Mouse (Mus musculus) liver, adult 2 months (tissue): ENCODE measurements at regions not wholly inside any gene's neighbourhood (a gene's known extent, or its start where the extent isn't known, plus 50 kb on each side); places are given as distances from the start of the nearest gene placed in this dataset.

Experiments
- DNase-seq: peaks from one replicate; pipeline ENCODE4 v3.0.0-alpha.2; 2011; ENCODE audit warnings: low read depth, low spot score; ENCODE audit errors: extremely low read depth
- H3K27ac ChIP-seq: fragments of 200-500 bp; replicated peaks from 2 replicates; pipeline ENCODE4 v1.5.1; 2012; ENCODE audit warnings: low read depth, mild to moderate bottlenecking, control low read depth, inconsistent platforms, low read length; ENCODE audit not compliant: insufficient read depth
- H3K27me3 ChIP-seq: fragments of 200-500 bp; 2 replicates; pipeline ENCODE4 v1.6.1; 2012; ENCODE audit warnings: mild to moderate bottlenecking, moderate library complexity, low read length, inconsistent platforms; ENCODE audit not compliant: control insufficient read depth, insufficient read depth
- H3K36me3 ChIP-seq: fragments of 200-500 bp; 2 replicates; pipeline ENCODE4 v1.6.1; 2012; ENCODE audit warnings: low read length, inconsistent platforms; ENCODE audit not compliant: control insufficient read depth, insufficient read depth
- H3K4me1 ChIP-seq: fragments of 200-500 bp; 2 replicates; pipeline ENCODE4 v1.6.1; 2011; ENCODE audit warnings: low read length; ENCODE audit not compliant: control insufficient read depth, insufficient read depth
- H3K4me3 ChIP-seq: fragments of 200-500 bp; 2 replicates; pipeline ENCODE4 v1.5.1; 2011; ENCODE audit warnings: low read depth, mild to moderate bottlenecking, control low read depth, low read length, moderate library complexity; ENCODE audit not compliant: insufficient read depth
- H3K79me2 ChIP-seq: fragments of 200-500 bp; 2 replicates; pipeline ENCODE4 v1.6.1; 2012; ENCODE audit warnings: inconsistent platforms, mild to moderate bottlenecking, low read length, moderate library complexity; ENCODE audit not compliant: control insufficient read depth, insufficient read depth
- H3K9ac ChIP-seq: fragments of 200-500 bp; 2 replicates; pipeline ENCODE4 v1.6.1; 2012; ENCODE audit warnings: low read depth, mild to moderate bottlenecking, control low read depth, inconsistent platforms, low read length
- CTCF ChIP-seq: fragments of 200-500 bp; IDR thresholded peaks from 2 replicates; pipeline ENCODE4 v1.5.1; 2011; ENCODE audit warnings: low read depth, low read length, control low read depth
- POLR2A ChIP-seq: fragments of 200-500 bp; IDR thresholded peaks from 2 replicates; pipeline ENCODE4 v1.6.1; 2011; ENCODE audit warnings: low read length, control low read depth; ENCODE audit not compliant: insufficient read depth; ENCODE audit errors: extremely low read depth
- WGBS: fragments of 180-500 bp; shearing (Covaris S2); methylation state at CpG from one replicate; pipeline ENCODE4 v1.1.7; 2018; 5-methylcytosine and 5-hydroxymethylcytosine counted together

DNA sequence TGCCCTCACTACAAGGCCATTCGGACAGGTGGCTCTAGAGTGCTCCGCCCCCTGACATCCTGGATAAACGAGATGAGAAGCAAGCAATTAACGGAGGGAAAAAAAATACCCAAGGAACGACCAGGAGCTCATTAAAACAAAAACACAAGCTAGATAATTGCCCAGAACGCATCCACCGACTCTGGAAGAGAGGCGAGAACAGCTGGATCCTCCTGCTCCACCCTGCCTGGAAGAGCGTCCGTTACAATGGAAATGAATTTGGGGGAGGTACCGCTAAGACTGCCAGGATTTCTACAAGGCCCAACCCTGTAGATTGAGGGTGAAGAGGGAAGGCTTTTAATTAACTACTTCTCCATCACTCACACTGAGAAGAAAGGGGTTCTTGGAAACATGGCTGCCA is 85.6 kb upstream of the Spaca7 start:
- WGBS = 63% methylated on average over 11 of the region's 11 CpGs
- H3K79me2 ChIP-seq = no peaks in the 10 kb centered on the region
- no peaks in the 10 kb centered on the region for H3K36me3 ChIP-seq
- H3K27me3 ChIP-seq = no peaks in the 10 kb centered on the region
- TF ChIP-seq POLR2A (no peak), CTCF (no peak)
- no peak overlapping the region for H3K9ac ChIP-seq
- no peak overlapping the region for H3K27ac ChIP-seq
- no peaks in the 10 kb centered on the region for H3K4me1 ChIP-seq
- DNase-seq = no peak
- H3K4me3 ChIP-seq = no peak overlapping the region

DNA sequence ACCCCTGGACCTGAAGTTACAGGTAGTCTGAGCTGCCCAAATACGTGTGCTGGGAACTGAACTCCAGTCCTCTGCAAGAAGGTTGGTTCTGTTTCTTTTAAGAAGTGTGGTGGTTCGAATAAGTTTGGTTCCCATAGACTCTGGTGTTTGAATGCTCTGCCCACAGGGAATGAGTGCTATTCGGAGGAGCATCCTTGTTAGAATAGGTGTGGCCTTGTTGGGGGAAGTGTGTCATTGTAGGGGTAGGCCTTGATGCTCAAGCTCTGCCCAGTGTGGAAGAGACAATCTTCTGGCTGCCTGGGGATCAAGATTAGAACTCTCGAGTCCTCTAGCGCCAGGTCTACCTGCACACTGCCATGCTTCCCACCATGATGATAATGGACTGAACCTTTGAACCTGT is 83.6 kb upstream of the Spaca7 start:
- Histone ChIP-seq H3K4me1 (no peaks in the 10 kb centered on the region), H3K4me3 (no peak overlapping the region), H3K36me3 (no peaks in the 10 kb centered on the region), H3K9ac (no peak overlapping the region), H3K79me2 (no peaks in the 10 kb centered on the region), H3K27ac (no peak overlapping the region), H3K27me3 (no peaks in the 10 kb centered on the region; the same call in 1 of the 2 replicates)
- DNase-seq = no peak
- WGBS = 84% methylated on average over 5 of the region's 5 CpGs
- no peak for TF ChIP-seq POLR2A
- TF ChIP-seq CTCF = no peak

DNA sequence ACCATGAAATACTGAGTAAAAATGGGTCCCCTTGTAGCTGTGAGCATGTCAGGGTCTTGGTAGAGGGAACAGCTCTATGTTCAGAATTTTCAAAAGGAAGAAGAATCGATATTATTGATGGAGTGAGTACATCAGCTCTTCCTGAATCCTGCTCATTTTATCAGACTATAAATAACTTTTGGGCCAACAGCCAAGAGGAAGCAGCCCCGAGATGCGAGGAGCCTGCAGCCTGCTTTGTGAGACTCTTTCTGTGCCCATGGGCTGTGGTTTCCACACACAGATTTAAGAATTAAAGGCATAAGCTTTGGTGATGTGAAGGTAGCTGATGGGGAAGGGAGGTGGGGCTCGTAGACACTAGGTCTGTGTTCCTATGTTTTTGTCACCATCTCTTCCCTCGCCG is 81.4 kb upstream of the Spaca7 start:
- no peak overlapping the region for H3K4me3 ChIP-seq
- H3K27ac ChIP-seq = no peak overlapping the region
- no peak for TF ChIP-seq POLR2A
- no peak for TF ChIP-seq CTCF
- 66% methylated on average over 6 of the region's 6 CpGs for WGBS
- H3K9ac ChIP-seq = no peak overlapping the region
- no peaks in the 10 kb centered on the region for H3K36me3 ChIP-seq
- H3K27me3 ChIP-seq = no peaks in the 10 kb centered on the region; the same call in 1 of the 2 replicates
- no peaks in the 10 kb centered on the region for H3K4me1 ChIP-seq
- no peaks in the 10 kb centered on the region for H3K79me2 ChIP-seq
- DNase-seq = no peak

DNA sequence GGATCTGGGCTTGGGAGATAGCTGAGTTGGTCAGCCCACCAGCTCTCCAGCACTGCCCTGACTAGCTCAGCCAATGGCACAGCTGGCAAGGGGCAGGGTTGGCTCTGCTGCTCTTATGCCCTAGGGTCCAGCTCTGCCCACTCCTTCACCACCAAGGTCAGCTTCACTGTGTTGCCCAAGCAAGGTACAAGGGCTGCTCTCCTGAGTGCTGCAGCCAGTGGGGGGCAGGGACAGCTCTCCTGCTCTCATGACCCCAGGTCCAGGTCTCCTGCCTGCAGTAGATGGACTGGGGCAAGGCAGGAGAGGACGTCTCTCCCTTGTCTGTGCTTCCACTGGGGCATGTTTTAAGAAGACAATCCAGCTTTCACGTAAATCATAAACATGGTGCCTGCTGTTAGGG is 80.4 kb upstream of the Spaca7 start:
- H3K79me2 ChIP-seq = no peaks in the 10 kb centered on the region
- H3K27me3 ChIP-seq = no peaks in the 10 kb centered on the region; the same call in 1 of the 2 replicates
- H3K4me3 ChIP-seq = no peak overlapping the region
- no peaks in the 10 kb centered on the region for H3K4me1 ChIP-seq
- no peak for TF ChIP-seq POLR2A
- TF ChIP-seq CTCF = no peak
- WGBS = 57% methylated on average over 2 of the region's 2 CpGs
- no peaks in the 10 kb centered on the region for H3K36me3 ChIP-seq
- no peak overlapping the region for H3K27ac ChIP-seq
- DNase-seq = no peak
- no peak overlapping the region for H3K9ac ChIP-seq

DNA sequence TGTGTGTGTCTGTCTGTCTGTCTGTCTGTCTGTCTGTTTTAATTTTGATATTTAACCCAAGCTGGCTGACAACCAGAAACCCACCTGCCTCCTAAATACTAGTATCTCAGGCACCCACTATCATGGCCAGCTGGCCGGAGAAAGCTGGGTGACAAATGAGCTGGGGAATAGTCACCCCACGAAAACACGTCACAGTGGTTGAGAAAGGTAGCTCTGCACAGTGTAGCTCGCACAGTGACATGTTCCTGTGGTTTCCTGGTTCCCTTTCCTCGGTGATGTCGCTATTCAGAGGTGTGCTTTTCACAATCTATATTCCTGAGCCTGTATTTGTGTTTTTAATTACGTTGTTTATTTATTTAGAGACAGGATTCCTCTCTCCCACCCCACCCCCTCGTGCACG is 78.3 kb upstream of the Spaca7 start:
- WGBS = 71% methylated on average over 9 of the region's 9 CpGs

DNA sequence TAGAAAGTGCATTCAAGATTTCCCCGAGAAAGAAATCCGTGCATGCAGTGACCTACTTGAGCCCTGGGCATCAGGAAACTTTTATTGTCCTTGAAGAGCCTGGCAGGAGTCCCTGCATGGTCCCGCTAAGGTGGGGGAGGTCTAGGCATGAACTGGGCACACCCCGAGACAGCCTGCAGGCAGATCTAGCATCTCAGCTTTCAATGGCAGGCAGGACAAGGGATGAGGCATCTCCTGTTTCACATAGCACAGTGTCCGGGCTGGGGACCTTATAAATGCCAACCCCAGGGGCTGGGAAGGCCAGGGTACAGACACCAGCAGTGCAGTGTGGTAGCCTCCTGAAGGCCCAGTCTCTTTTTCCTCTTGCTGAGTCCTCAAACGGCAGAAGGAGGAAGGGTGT is 75.4 kb upstream of the Spaca7 start:
- no peaks in the 10 kb centered on the region for H3K36me3 ChIP-seq
- H3K9ac ChIP-seq = no peak overlapping the region
- H3K27ac ChIP-seq = no peak overlapping the region
- TF ChIP-seq CTCF = no peak
- no peak for TF ChIP-seq POLR2A
- H3K4me1 ChIP-seq = no peaks in the 10 kb centered on the region
- H3K4me3 ChIP-seq = no peak overlapping the region
- no peak for DNase-seq
- peaks cover 6% of the 10 kb centered on the region; the same call in 1 of the 2 replicates for H3K27me3 ChIP-seq
- no peaks in the 10 kb centered on the region for H3K79me2 ChIP-seq
- 19% methylated on average over 6 of the region's 6 CpGs for WGBS

More for the DNA sequence above, 78.3 kb upstream of the Spaca7 start:
- Histone ChIP-seq H3K4me1 (no peaks in the 10 kb centered on the region), H3K79me2 (no peaks in the 10 kb centered on the region), H3K27me3 (no peaks in the 10 kb centered on the region; the same call in 1 of the 2 replicates), H3K36me3 (no peaks in the 10 kb centered on the region), H3K9ac (no peak overlapping the region), H3K27ac (no peak overlapping the region), H3K4me3 (no peak overlapping the region)
- TF ChIP-seq CTCF (no peak), POLR2A (no peak)
- DNase-seq = no peak
